Mouse (Mus musculus): ENCODE data around the gene Tmem131l. TPM values are rescaled to one million over a fixed set of nuclear protein-coding genes. Genes with fewer than 3 reads are reported as not detected.

Gene Tmem131l
- polyA plus RNA-seq, 1 experiment from 2014 or later = 9.6 TPM

- Histone ChIP-seq H3K4me1 (replicated peaks; ENCODE audit: control insufficient read depth, insufficient read depth, low read length) (no peaks in the 10 kb centered on the region), H3K36me3 (ENCODE audit: control insufficient read depth, insufficient read depth) (no peaks in the 10 kb centered on the region), H3K9ac (ENCODE audit: low read depth, low read length) (no peak overlapping the region), H3K9me3 (ENCODE audit: control insufficient read depth) (no peaks in the 10 kb centered on the region; the same call in 1 of the 2 replicates), H3K4me2 (replicated peaks; ENCODE audit: low read depth) (no peak overlapping the region), H3K27me3 (replicated peaks; ENCODE audit: control insufficient read depth, insufficient read depth, low read length) (no peaks in the 10 kb centered on the region), H3K4me3 (ENCODE audit: low read depth, low read length) (no peak overlapping the region), H3K27ac (ENCODE audit: low read depth, low read length) (no peak overlapping the region)
- WGBS = 83% methylated on average over 4 of the region's 4 CpGs
- no peak for TF ChIP-seq CTCF (IDR thresholded peaks at IDR 0.05; ENCODE audit: low read depth)
- ATAC-seq = no peak
Observed at GRCm38 (mm10) chr3:84077505-84077904, 37.5 kb upstream of the Tmem131l start.

- Histone ChIP-seq H3K27ac (ENCODE audit: low read depth, low read length) (no peak overlapping the region), H3K4me3 (ENCODE audit: low read depth, low read length) (no peak overlapping the region), H3K36me3 (ENCODE audit: control insufficient read depth, insufficient read depth) (no peaks in the 10 kb centered on the region), H3K4me1 (replicated peaks; ENCODE audit: control insufficient read depth, insufficient read depth, low read length) (no peaks in the 10 kb centered on the region), H3K4me2 (replicated peaks; ENCODE audit: low read depth) (no peak overlapping the region), H3K9me3 (ENCODE audit: control insufficient read depth) (no peaks in the 10 kb centered on the region), H3K27me3 (replicated peaks; ENCODE audit: control insufficient read depth, insufficient read depth, low read length) (no peaks in the 10 kb centered on the region), H3K9ac (ENCODE audit: low read depth, low read length) (no peak overlapping the region)
- no peak for ATAC-seq
- WGBS = 84% methylated on average over 13 of the region's 13 CpGs
- TF ChIP-seq CTCF (IDR thresholded peaks at IDR 0.05; ENCODE audit: low read depth) = peak; percentile 25; the same call in 1 of the 2 replicates
Observed at GRCm38 (mm10) chr3:84076543-84077332, 36.8 kb upstream of the Tmem131l start.

GRCm38 (mm10) chr3:84075516-84075915 is 35.5 kb upstream of the Tmem131l start:
- ATAC-seq = no peak
- no peak for TF ChIP-seq CTCF (IDR thresholded peaks at IDR 0.05; ENCODE audit: low read depth)
- no peaks in the 10 kb centered on the region for H3K36me3 ChIP-seq (ENCODE audit: control insufficient read depth, insufficient read depth)
- no peak overlapping the region for H3K4me3 ChIP-seq (ENCODE audit: low read depth, low read length)
- H3K9me3 ChIP-seq (ENCODE audit: control insufficient read depth) = no peaks in the 10 kb centered on the region
- no peaks in the 10 kb centered on the region for H3K4me1 ChIP-seq (replicated peaks; ENCODE audit: control insufficient read depth, insufficient read depth, low read length)
- no peak overlapping the region for H3K9ac ChIP-seq (ENCODE audit: low read depth, low read length)
- H3K27ac ChIP-seq (ENCODE audit: low read depth, low read length) = no peak overlapping the region
- H3K4me2 ChIP-seq (replicated peaks; ENCODE audit: low read depth) = no peak overlapping the region
- no peaks in the 10 kb centered on the region for H3K27me3 ChIP-seq (replicated peaks; ENCODE audit: control insufficient read depth, insufficient read depth, low read length)
- 56% methylated on average over 4 of the region's 4 CpGs for WGBS

GRCm38 (mm10) chr3:84074777-84075176 is 34.8 kb upstream of the Tmem131l start:
- ATAC-seq = no peak
- no peak overlapping the region for H3K27ac ChIP-seq (ENCODE audit: low read depth, low read length)
- no peak for TF ChIP-seq CTCF (IDR thresholded peaks at IDR 0.05; ENCODE audit: low read depth)
- no peak overlapping the region for H3K9ac ChIP-seq (ENCODE audit: low read depth, low read length)
- no peaks in the 10 kb centered on the region for H3K27me3 ChIP-seq (replicated peaks; ENCODE audit: control insufficient read depth, insufficient read depth, low read length)
- no peaks in the 10 kb centered on the region for H3K4me1 ChIP-seq (replicated peaks; ENCODE audit: control insufficient read depth, insufficient read depth, low read length)
- no peak overlapping the region for H3K4me3 ChIP-seq (ENCODE audit: low read depth, low read length)
- no peak overlapping the region for H3K4me2 ChIP-seq (replicated peaks; ENCODE audit: low read depth)
- H3K9me3 ChIP-seq (ENCODE audit: control insufficient read depth) = no peaks in the 10 kb centered on the region
- 78% methylated on average over 2 of the region's 2 CpGs for WGBS
- H3K36me3 ChIP-seq (ENCODE audit: control insufficient read depth, insufficient read depth) = no peaks in the 10 kb centered on the region

GRCm38 (mm10) chr3:84071641-84072040 is 31.7 kb upstream of the Tmem131l start:
- Histone ChIP-seq H3K36me3 (ENCODE audit: control insufficient read depth, insufficient read depth) (no peaks in the 10 kb centered on the region), H3K9me3 (ENCODE audit: control insufficient read depth) (no peaks in the 10 kb centered on the region), H3K4me1 (replicated peaks; ENCODE audit: control insufficient read depth, insufficient read depth, low read length) (no peaks in the 10 kb centered on the region), H3K27me3 (replicated peaks; ENCODE audit: control insufficient read depth, insufficient read depth, low read length) (no peaks in the 10 kb centered on the region), H3K4me2 (replicated peaks; ENCODE audit: low read depth) (no peak overlapping the region), H3K27ac (ENCODE audit: low read depth, low read length) (no peak overlapping the region), H3K9ac (ENCODE audit: low read depth, low read length) (no peak overlapping the region), H3K4me3 (ENCODE audit: low read depth, low read length) (no peak overlapping the region)
- no peak for ATAC-seq
- 20% methylated on average over 2 of the region's 2 CpGs for WGBS
- TF ChIP-seq CTCF (IDR thresholded peaks at IDR 0.05; ENCODE audit: low read depth) = peak; percentile 44

- Histone ChIP-seq H3K27me3 (replicated peaks; ENCODE audit: control insufficient read depth, insufficient read depth, low read length) (no peaks in the 10 kb centered on the region), H3K27ac (ENCODE audit: low read depth, low read length) (no peak overlapping the region), H3K4me3 (ENCODE audit: low read depth, low read length) (no peak overlapping the region), H3K4me2 (replicated peaks; ENCODE audit: low read depth) (no peak overlapping the region), H3K9ac (ENCODE audit: low read depth, low read length) (no peak overlapping the region), H3K4me1 (replicated peaks; ENCODE audit: control insufficient read depth, insufficient read depth, low read length) (no peaks in the 10 kb centered on the region), H3K36me3 (ENCODE audit: control insufficient read depth, insufficient read depth) (no peaks in the 10 kb centered on the region), H3K9me3 (ENCODE audit: control insufficient read depth) (no peaks in the 10 kb centered on the region)
- 87% methylated on average over 8 of the region's 8 CpGs for WGBS
- no peak for ATAC-seq
- no peak for TF ChIP-seq CTCF (IDR thresholded peaks at IDR 0.05; ENCODE audit: low read depth)
Observed at GRCm38 (mm10) chr3:84070811-84071210, 30.8 kb upstream of the Tmem131l start.

Data from intestine, postnatal 0 days (tissue).